Mouse (Mus musculus): ENCODE data around the gene Usp5. TPM values are rescaled to one million over a fixed set of nuclear protein-coding genes. Genes with fewer than 3 reads are reported as not detected.

Usp5 gene
- polyA plus RNA-seq, 1 experiment from 2014 or later: 175 TPM

GRCm38 (mm10) chr6:124769101-124769765, 60.1 kb downstream of the Usp5 start, which contains the start of gene Eno2:
TSS of gene Eno2 (minus strand) at chr6:124769673.
- peak within 1 kb of the TSS; percentile 97 for H3K4me2 ChIP-seq
- under 1% methylated on average over 47 of the region's 54 CpGs for WGBS
- peak within 1 kb of the TSS; percentile 57 for H3K9ac ChIP-seq
- H3K27ac ChIP-seq: peak within 1 kb of the TSS; percentile 60
- peaks cover 42% of the 10 kb centered on the region for H3K4me1 ChIP-seq
- 0 out of 2 replicates have a peak, but pooled peaks cover 9% of the 10 kb centered on the region for H3K27me3 ChIP-seq
- ATAC-seq (replicated peaks; ENCODE audit: low FRiP score): peak; percentile 54
- no peaks in the 10 kb centered on the region for H3K9me3 ChIP-seq (replicated peaks)
- H3K4me3 ChIP-seq (replicated peaks): peak within 1 kb of the TSS; percentile 60
- no peaks in the 10 kb centered on the region for H3K36me3 ChIP-seq

GRCm38 (mm10) chr6:124768704-124769044, 60.6 kb downstream of the Usp5 start:
- Histone ChIP-seq H3K4me2 (peak overlapping the region; percentile 97), H3K4me1 (peaks cover 42% of the 10 kb centered on the region), H3K27ac (peak overlapping the region; percentile 60), H3K27me3 (0 out of 2 replicates have a peak, but pooled peaks cover 9% of the 10 kb centered on the region), H3K4me3 (replicated peaks) (peak overlapping the region; percentile 60), H3K9ac (peak overlapping the region; percentile 57), H3K9me3 (replicated peaks) (no peaks in the 10 kb centered on the region), H3K36me3 (no peaks in the 10 kb centered on the region)
- 6% methylated on average over 9 of the region's 9 CpGs for WGBS
- ATAC-seq (replicated peaks; ENCODE audit: low FRiP score): no peak

- WGBS: 21% methylated on average over 19 of the region's 19 CpGs
- peak overlapping the region; percentile 57 for H3K27ac ChIP-seq
- peak; percentile 57 for ATAC-seq (replicated peaks; ENCODE audit: low FRiP score)
Measured at GRCm38 (mm10) chr6:124767920-124768703, 61.2 kb downstream of the Usp5 start.

GRCm38 (mm10) chr6:124767536-124767919, 61.8 kb downstream of the Usp5 start:
- H3K9ac ChIP-seq: 0 out of 2 replicates have a peak overlapping the region, but pooled peaks have one; percentile 12
- WGBS: 41% methylated on average over 4 of the region's 4 CpGs
- H3K4me3 ChIP-seq (replicated peaks): peak overlapping the region; percentile 60

More at GRCm38 (mm10) chr6:124767920-124768703, 61.2 kb downstream of the Usp5 start:
- Histone ChIP-seq H3K4me2 (peak overlapping the region; percentile 97), H3K4me3 (replicated peaks) (peak overlapping the region; percentile 60), H3K9ac (peak overlapping the region; percentile 57; the same call in 1 of the 2 replicates), H3K9me3 (replicated peaks) (no peaks in the 10 kb centered on the region), H3K36me3 (no peaks in the 10 kb centered on the region), H3K4me1 (peaks cover 42% of the 10 kb centered on the region), H3K27me3 (0 out of 2 replicates have a peak, but pooled peaks cover 9% of the 10 kb centered on the region)

GRCm38 (mm10) chr6:124765951-124766350, 63.3 kb downstream of the Usp5 start:
- H3K9me3 ChIP-seq (replicated peaks): no peaks in the 10 kb centered on the region
- no peak overlapping the region for H3K9ac ChIP-seq
- H3K4me3 ChIP-seq (replicated peaks): no peak overlapping the region
- no peak overlapping the region for H3K27ac ChIP-seq
- H3K27me3 ChIP-seq: 0 out of 2 replicates have a peak, but pooled peaks cover 9% of the 10 kb centered on the region
- H3K4me1 ChIP-seq: peaks cover 42% of the 10 kb centered on the region
- no peak for ATAC-seq (replicated peaks; ENCODE audit: low FRiP score)
- 85% methylated on average over 7 of the region's 7 CpGs for WGBS
- H3K36me3 ChIP-seq: no peaks in the 10 kb centered on the region
- H3K4me2 ChIP-seq: no peak overlapping the region

More at GRCm38 (mm10) chr6:124767536-124767919, 61.8 kb downstream of the Usp5 start:
- H3K4me1 ChIP-seq: peaks cover 42% of the 10 kb centered on the region
- peak; percentile 30; the same call in 1 of the 2 replicates for ATAC-seq (replicated peaks; ENCODE audit: low FRiP score)
- peak overlapping the region; percentile 57 for H3K27ac ChIP-seq
- H3K36me3 ChIP-seq: no peaks in the 10 kb centered on the region
- no peaks in the 10 kb centered on the region for H3K9me3 ChIP-seq (replicated peaks)
- H3K27me3 ChIP-seq: 0 out of 2 replicates have a peak, but pooled peaks cover 9% of the 10 kb centered on the region
- H3K4me2 ChIP-seq: peak overlapping the region; percentile 97

Other genes with a start within 250 kb of the Usp5 start
- gene C1s2, start 193.4 kb downstream of the Usp5 start, polyA plus RNA-seq (2015; fragmentation: Nextera tagmentation; extraction: Ambion mirVana): 0.16 and 0.21 TPM in 2 replicates
- 77.4 and 80.4 TPM in 2 replicates for gene Lpcat3, start 166.5 kb downstream of the Usp5 start, polyA plus RNA-seq (2015; fragmentation: Nextera tagmentation; extraction: Ambion mirVana)
- 206 and 224 TPM in 2 replicates for gene Emg1, start 117.3 kb downstream of the Usp5 start, polyA plus RNA-seq (2015; fragmentation: Nextera tagmentation; extraction: Ambion mirVana)
- 401 and 402 TPM in 2 replicates for gene Phb2, start 117.1 kb downstream of the Usp5 start, polyA plus RNA-seq (2015; fragmentation: Nextera tagmentation; extraction: Ambion mirVana)
- gene Ptpn6, start 90.8 kb downstream of the Usp5 start, polyA plus RNA-seq (2015; fragmentation: Nextera tagmentation; extraction: Ambion mirVana): 12.5 and 13.3 TPM in 2 replicates
- 516 and 519 TPM in 2 replicates for gene Grcc10, start 88.1 kb downstream of the Usp5 start, polyA plus RNA-seq (2015; fragmentation: Nextera tagmentation; extraction: Ambion mirVana)
- gene Gm45234, start 73.5 kb downstream of the Usp5 start, polyA plus RNA-seq (2015; fragmentation: Nextera tagmentation; extraction: Ambion mirVana): not detected in 2 replicates
- 17.0 and 17.7 TPM in 2 replicates for gene Atn1, start 73.0 kb downstream of the Usp5 start, polyA plus RNA-seq (2015; fragmentation: Nextera tagmentation; extraction: Ambion mirVana)
- 10.5 and 12.4 TPM in 2 replicates for gene Eno2, start 59.8 kb downstream of the Usp5 start, polyA plus RNA-seq (2015; fragmentation: Nextera tagmentation; extraction: Ambion mirVana)
- 0.37 and 0.90 TPM in 2 replicates for gene Lrrc23, start 49.8 kb downstream of the Usp5 start, polyA plus RNA-seq (2015; fragmentation: Nextera tagmentation; extraction: Ambion mirVana)
- 15.3 and 18.2 TPM in 2 replicates for gene Spsb2, start 20.8 kb downstream of the Usp5 start, polyA plus RNA-seq (2015; fragmentation: Nextera tagmentation; extraction: Ambion mirVana)
- gene Tpi1, start 15.2 kb downstream of the Usp5 start, polyA plus RNA-seq (2015; fragmentation: Nextera tagmentation; extraction: Ambion mirVana): 717 and 755 TPM in 2 replicates
- gene Cdca3, start 63 bp upstream of the Usp5 start, polyA plus RNA-seq (2015; fragmentation: Nextera tagmentation; extraction: Ambion mirVana): 178 and 185 TPM in 2 replicates
- gene Gnb3, start 10.8 kb upstream of the Usp5 start, polyA plus RNA-seq (2015; fragmentation: Nextera tagmentation; extraction: Ambion mirVana): 1.1 and 2.9 TPM in 2 replicates
- gene P3h3, start 28.3 kb upstream of the Usp5 start, polyA plus RNA-seq (2015; fragmentation: Nextera tagmentation; extraction: Ambion mirVana): 23.7 and 28.6 TPM in 2 replicates
- 1.2 and 1.6 TPM in 2 replicates for gene Gpr162, start 34.5 kb upstream of the Usp5 start, polyA plus RNA-seq (2015; fragmentation: Nextera tagmentation; extraction: Ambion mirVana)
- gene Cd4, start 58.7 kb upstream of the Usp5 start, polyA plus RNA-seq (2015; fragmentation: Nextera tagmentation; extraction: Ambion mirVana): 0.06 and 0.26 TPM in 2 replicates
- 1.7 and 1.8 TPM in 2 replicates for gene Lag3, start 82.2 kb upstream of the Usp5 start, polyA plus RNA-seq (2015; fragmentation: Nextera tagmentation; extraction: Ambion mirVana)
- 320 TPM in 2 replicates for gene Ptms, start 90.6 kb upstream of the Usp5 start, polyA plus RNA-seq (2015; fragmentation: Nextera tagmentation; extraction: Ambion mirVana)
- gene Mlf2, start 101.9 kb upstream of the Usp5 start, polyA plus RNA-seq (2015; fragmentation: Nextera tagmentation; extraction: Ambion mirVana): 357 and 385 TPM in 2 replicates
- gene Cops7a, start 136.1 kb upstream of the Usp5 start, polyA plus RNA-seq (2015; fragmentation: Nextera tagmentation; extraction: Ambion mirVana): 163 and 164 TPM in 2 replicates
- 1.4 and 3.1 TPM in 2 replicates for gene Pianp, start 167.2 kb upstream of the Usp5 start, polyA plus RNA-seq (2015; fragmentation: Nextera tagmentation; extraction: Ambion mirVana)
- gene Zfp384, start 179.7 kb upstream of the Usp5 start, polyA plus RNA-seq (2015; fragmentation: Nextera tagmentation; extraction: Ambion mirVana): 16.1 and 17.8 TPM in 2 replicates
- gene Ing4, start 210.3 kb upstream of the Usp5 start, polyA plus RNA-seq (2015; fragmentation: Nextera tagmentation; extraction: Ambion mirVana): 135 and 138 TPM in 2 replicates
- gene Acrbp, start 220.2 kb upstream of the Usp5 start, polyA plus RNA-seq (2015; fragmentation: Nextera tagmentation; extraction: Ambion mirVana): 14.4 and 15.4 TPM in 2 replicates
- gene Lpar5, start 238.4 kb upstream of the Usp5 start, polyA plus RNA-seq (2015; fragmentation: Nextera tagmentation; extraction: Ambion mirVana): 0.33 and 0.55 TPM in 2 replicates